Mouse (Mus musculus): ENCODE results near the gene Gm49711.

DNA sequence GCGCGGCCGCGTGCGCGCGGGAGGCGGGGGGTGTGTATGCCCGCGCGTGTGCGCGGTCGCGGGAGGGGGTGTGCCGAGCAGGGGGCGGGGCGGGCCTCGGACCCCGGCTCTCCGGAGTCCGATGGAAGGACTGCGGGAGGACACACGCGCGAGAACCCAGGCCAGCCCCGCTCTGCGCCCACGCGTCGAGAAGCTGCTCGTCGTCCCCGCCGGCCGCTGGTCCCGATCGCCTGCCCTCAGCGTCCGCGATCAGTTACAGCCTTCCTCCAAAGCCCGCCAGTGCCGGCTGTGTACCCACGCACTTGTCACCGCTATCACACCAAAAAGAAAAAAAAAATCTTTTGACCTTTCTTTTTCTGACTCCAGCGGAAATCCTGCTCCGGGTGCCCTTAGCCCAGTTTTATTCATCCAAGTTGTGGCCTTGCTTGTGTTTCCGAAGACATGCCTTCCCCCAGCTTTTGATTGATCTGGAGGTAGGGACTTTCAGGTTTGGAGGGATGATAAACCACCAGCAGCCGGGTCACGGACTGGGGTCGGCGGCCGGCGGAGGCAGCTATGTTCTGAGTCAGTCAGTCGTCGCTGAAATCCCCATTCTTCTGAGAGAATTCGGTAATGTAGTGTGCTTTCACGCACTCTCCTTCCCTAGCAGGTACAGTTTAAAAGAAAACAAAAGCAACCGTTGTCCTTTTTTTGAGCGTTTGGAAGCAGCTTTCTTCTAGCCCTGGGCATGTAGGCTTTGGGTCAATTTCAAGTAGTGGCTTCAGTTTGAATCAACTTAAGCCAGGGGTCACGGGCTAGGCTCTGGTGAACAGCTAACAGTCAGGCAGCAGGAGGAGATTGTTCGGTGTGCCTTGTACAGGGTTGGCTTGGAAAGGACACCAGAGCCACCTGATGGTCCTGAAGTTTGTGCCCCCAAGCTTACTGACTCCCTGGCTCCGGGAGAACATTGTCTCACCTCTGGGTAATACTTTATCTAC lies 816 bp downstream of the Gm49711 start:
- no peak for TF ChIP-seq CTCF (IDR thresholded peaks at IDR 0.05; ENCODE audit: low read depth)
- TF ChIP-seq EP300 (optimal IDR thresholded peaks at IDR 0.05), result no peak
